Mouse (Mus musculus): Measurements from ENCODE around the gene Stx5a.

Gene Stx5a

DNA sequence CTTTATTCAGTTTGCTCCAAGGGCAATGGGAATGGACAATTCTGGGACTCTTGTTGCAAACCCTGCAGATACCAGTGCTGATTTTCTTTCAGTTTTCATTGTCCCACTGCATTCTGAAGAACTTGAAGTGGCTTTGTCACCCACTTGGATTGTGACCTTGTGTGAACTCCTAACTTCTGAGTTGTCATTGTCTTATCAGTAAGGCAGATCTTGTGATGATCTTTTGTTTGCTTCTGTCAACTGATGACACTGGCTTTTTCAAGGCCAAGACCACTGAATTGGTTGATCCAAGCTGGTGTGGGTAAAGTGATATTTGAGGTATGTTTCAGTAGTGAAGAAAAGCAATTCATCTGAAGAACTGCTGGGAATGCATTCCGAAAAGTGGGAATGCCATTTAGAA is 4.2 kb downstream of the Stx5a start:
- DNase-seq (ENCODE audit: low read depth): no peak

DNA sequence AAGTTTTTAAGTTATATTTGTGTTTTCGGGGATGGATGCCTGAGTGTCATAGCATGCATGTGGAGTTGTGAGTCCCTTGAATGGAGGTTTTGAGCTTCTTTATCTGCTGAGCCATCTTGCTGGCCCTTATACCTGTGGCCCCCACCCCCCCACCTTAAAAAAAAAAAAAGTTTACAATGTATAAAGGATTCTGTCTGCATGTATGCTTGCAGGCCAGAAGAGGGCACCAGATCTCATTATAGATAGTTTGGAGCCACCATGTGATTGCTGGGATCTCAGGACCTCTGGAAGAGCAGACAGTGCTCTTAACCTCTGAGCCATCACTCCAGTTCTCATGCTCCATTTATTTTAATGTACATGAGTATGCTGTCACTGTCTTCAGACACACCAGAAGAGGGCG is 6.2 kb downstream of the Stx5a start:
- DNase-seq (ENCODE audit: low read depth): no peak

DNA sequence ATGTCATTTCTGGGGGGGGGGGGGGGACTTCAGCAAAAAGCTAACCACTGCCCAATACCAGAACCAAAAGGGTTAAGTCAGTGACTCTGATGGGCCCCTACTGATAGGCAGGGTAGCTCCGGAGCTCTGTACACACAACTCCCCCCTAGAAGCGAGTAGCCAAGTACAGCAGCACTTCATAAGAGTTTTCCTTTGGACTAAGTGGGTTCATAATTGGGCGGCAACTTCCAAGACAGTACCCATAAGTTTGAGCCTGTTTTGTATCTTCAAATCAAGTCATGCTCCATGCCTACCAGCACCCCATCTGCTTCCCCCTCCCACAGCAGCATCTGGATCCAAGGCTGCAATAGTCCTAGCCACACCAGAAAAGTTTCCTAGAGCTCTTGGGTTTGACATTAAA is 14.4 kb downstream of the Stx5a start:
- no peak for DNase-seq (ENCODE audit: low read depth)

DNA sequence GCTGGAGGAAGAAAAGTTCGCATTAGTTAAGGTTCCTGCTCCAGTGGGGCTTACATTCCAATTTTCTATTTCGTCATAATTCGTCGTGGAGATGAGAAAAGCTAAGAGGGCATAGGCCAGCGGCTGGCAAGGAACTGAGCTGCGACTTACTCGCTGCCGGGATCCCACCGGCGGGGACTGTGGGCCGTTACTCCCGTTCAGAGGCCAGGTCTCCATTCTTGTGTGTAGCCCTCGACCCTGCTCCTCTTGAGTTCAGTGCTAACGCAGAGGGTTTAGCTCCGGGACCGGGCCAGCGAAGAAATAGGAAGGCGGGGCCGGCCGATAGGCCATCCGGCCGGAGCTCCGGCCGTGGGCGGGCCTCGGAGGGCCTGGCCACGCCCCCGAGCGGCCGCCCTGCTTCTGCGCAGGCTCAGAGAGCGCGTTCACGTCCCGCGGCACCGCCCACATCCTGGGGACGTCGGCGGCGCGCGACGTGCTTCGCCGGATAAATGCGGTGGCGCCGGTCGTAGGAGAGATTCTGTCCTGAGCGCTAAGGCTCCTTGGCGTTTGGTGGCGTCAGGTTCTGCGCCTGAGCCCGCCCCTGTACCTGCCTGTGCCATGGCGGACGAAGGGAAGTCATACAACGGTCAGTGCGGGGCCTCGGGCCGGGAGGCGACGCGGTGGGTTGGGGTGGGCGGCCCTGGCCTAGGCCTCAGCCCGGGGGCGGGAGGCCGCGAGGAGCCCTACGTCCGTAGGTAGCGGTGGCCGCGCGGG is 15.6 kb downstream of the Stx5a start, which contains the start of gene Nxf1:
Gene Nxf1 (plus strand): TSS at position 439 of the 753 bp plus-strand sequence.
- DNase-seq (ENCODE audit: low read depth): peak; percentile 95

DNA sequence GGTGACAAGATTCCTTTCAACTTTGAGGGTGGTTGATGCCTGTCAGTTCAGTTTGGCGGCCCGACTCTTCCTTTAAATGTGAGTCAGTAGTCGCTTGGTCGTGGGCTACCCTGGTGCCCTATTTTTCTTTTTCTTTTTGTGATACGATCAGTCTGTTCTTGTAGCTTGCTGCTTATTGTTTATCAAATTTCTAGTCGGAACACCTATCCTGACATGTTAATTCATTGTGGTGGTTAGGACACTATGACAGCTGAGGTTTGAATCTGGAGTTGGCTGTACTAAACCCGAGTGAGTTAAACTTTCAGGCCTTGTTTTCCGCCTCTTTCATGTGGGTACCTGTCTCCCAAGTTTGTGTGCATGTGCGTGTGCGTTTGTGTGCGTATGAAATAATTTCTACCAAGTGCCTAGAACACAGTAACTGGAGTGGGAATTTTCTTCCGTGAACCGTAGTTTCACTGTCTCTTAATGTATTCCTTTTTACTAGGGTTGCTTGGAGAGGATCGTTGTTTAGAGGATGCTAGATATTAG is 16.3 kb downstream of the Stx5a start:
- DNase-seq (ENCODE audit: low read depth): peak; percentile 76

DNA sequence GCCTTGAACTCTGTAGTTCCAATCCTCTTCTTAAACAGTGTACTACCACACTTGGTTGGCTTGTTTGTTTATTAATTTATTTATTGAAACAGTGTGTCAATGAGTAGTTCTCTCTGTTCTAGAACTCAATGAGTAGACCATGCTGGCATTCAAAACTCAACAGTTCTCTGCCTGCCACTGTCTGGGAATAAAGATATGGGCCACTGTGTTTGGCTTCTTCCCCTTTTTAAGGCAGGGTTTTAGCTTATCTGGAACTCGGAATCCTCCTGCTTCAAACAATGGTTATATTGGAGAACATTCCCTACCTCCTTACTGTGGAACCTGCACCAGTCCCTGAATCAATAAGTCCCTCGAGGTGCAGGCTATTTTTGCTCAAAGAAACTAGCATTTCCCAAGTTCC is 17.7 kb downstream of the Stx5a start:
- no peak for DNase-seq (ENCODE audit: low read depth)

DNA sequence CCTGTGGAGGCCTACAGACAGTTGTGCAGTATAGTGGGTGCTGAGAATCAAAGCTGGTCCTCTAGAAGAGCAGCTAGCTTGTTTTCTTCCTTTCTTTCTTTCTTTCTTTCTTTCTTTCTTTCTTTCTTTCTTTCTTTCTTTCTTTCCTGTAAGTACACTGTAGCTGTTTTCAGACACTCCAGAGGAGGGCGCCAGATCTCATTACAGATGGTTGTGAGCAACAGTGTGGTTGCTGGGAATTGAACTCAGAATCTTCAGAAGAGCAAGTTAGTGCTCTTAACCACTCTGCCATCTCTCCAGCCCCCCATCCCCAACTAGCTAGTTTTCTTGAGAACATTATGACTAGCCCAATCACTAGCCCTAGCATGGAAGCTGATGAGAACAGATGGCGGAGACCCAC is 19.5 kb downstream of the Stx5a start:
- DNase-seq (ENCODE audit: low read depth): no peak

DNA sequence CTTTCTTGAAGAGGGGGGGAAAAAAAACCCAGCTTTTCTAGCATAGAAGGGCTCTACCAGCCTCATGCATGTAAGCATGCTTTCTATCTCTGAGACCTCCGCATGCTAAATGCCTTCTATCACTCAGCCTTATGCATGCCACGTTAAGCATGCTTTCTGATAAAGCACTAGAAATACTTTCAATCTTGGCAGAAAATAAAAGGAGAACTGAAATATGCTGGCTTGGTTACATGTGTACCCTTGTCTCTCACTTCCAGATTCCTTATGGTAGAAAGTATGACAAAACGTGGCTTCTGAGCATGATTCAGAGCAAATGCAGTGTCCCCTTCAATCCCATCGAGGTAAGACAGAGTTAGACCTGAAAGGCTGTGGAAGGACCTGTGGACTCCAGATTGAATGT is 22.1 kb downstream of the Stx5a start:
- no peak for DNase-seq (ENCODE audit: low read depth)

DNA sequence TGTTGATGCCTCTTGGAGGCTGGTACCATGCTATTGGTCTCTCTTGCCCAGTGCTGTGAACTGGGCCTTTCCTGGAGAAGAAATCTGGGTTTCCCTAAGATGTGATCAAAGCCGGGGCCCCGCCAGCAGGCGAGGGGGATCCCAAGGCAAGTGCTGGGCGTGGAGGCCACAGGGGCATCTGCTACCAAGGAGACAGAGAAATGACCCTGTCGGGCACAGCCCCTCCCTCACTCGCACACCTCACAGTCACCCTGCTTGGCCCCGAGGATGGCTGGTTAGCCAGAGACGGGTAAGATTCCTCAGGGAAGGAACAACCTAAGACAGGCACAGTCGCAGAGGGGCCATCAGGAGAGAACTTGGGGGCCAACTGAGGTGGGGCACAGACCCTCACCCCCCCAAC is 24.3 kb downstream of the Stx5a start:
- DNase-seq (ENCODE audit: low read depth): no peak

DNA sequence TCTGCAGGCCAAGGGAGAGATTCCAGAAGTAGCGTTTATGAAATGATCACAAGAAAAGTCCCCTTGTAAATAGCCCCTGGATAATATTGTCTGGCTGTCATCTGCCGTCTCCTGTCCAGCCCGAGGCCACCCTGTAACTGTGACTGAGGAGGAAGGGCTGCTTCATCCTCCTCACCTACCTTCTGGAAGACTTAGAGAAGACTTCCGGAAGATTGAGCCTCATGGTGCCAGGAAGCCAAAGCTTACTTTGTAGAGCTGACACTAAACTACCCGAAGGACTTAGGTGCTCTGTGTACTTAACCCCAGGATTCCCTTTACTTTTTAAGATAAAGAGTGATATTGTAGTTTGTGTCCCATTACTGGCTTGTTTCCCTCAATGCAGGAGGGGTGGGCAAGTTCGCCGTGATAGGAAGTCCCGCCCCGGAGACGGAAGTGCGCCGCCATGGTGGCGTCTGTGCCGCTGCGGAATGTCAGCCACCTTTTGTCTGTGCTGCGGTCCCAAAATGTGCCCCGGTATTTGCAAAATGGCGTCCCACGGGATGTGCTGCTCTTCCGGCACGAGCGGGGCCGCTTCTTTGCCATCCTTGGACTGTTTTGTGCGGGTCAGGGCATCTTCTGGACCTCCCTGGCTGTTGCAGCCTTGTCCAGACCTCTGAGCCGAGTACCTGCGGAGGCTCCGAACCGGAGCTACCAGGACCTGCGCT is 29.5 kb downstream of the Stx5a start, which contains the start of gene Tmem223:
Gene Tmem223 (plus strand): TSS at position 430 of the 704 bp plus-strand sequence.
- peak; percentile 89 for DNase-seq (ENCODE audit: low read depth)

DNA sequence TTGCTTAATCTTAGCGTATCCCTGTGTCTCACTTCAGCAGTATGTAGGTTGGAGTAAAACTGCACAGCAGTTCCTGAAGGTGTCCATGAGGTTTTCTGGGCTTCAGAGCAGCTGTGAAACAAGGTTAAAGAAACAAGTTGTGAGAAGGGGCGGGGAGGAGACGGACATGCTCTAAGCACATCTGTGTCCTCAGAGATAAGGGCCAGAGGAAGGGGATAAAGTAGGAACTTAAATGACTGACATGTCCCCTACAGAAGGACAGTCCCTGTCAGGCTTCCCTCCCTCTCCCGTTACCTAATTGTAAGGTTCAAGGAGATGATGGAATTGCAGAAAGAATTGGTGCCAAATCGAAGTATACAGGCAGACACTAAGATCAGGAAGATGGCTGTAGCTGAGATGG is 31.8 kb downstream of the Stx5a start:
- DNase-seq (ENCODE audit: low read depth): no peak

DNA sequence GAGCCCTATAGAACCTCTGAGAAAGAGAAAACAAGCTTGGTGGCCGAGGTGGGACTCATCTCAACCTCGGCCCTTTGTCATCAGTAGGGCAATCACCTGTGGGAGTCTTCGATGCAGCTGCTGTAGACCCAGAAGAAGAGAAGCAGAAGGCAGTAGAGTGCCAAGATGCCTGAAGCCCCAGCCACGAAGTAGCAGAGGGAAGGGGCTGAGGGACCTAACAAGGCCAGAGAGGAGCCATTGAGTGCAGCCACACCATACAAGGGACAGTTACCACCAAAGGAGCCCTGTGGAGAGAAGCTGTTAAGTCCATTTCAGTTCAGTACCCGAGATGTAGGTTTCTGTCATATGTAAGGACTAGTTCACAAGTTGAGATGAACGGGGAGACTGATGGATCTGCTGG is 32.2 kb downstream of the Stx5a start:
- DNase-seq (ENCODE audit: low read depth): no peak

DNA sequence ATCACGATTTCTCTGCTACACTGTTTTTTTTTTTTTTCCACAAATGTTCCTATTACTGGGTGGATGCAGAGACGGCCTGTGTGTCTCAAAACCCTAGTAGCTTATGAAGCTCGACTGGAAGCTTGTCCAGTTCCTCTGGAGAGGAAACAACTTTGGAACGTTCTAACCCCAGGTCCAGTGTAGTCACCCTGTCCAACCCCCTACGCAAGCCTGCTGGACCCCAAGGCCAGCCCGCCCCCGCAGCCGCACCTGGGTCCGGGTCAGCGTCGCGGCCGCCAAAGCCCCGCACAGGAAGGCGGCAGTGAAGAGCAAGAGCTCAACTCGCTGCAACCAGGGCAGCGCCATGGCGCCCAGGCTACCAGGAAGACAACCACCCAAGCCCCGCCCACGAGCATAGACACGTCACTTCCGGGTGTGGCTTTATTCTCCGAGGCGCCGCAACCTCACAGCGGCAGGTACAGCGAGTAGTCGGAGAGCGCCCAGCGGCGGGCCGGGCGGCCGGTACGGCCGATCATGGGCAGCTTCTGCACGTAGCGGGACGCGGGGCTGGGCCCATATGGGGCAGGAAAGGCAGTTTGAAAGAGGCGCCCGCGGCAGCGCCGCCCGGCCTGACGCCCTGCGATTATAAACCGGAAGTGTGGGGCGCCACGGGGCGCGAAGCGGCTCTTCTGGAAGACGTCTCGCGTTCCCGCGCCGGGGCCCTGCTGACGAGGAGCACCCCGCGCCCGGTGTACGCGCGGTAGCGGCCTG is 33.0 kb downstream of the Stx5a start, which contains the start of gene Tmem179b:
Gene Tmem179b (minus strand): TSS at position 382 of the 750 bp plus-strand sequence.
- DNase-seq (ENCODE audit: low read depth): peak; percentile 98

DNA sequence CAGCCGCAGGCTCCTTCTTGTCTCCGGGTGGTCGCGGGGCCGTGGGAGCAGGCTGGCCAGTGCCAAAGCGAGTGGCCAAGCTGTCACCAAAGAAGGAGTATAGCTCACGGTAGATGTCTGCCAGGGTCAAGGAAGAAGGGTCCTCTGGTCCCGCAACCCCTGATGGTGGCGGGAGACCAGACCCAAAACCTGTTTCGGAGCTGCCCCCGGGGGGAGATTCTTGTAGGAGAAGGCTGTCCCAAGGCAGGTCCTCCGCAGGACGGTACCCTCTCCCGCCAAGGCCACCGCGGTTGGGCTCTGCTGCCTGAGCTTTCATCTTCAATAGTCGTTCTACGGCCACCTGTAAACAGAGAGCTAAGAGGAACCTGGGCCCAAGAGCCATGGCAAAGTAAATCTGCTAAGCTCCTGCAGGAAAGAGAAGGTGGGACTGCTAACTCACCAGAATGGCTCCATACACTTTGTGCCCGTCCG is 33.8 kb downstream of the Stx5a start:
- DNase-seq (ENCODE audit: low read depth): no peak

DNA sequence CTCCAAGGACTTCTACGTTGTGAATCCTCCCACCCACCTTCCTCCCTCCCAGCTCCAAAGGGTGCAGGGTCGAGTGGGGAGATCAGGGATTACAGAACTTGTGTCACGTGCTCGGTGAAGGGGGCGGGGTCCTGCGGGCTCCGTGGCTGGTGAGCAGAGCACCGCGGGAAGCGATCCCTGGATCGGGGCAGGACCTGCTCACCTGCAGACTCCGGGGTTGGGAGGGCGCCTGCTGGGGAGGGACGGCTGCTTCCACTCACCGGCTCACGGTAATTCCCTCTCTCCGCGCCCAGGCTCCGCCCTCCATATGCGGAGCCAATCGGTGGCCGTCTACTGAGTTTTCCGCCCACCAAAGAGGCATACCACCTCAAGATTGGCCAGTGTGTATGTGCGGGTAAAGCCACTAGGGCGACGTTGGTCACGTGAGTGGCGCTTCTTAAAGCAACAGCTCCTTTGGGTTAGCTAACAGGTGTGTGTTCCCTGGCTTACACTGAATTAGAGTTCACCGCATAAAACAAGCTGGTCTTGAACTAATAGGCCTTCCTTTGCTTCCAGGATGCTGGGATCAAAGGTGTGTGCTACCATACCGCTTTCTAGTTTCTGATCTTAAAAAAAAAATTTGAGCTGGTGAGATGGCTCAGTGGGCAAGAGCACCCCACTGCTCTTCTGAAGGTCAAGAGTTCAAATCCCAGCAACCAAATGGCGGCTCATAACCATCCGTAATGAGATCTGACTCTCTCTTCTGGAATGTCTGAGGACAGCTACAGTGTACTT is 45.0 kb downstream of the Stx5a start, which contains the start of gene Taf6l:
Gene Taf6l (minus strand): TSS at position 410 of the 774 bp plus-strand sequence.
- peak; percentile 96 for DNase-seq (ENCODE audit: low read depth)

DNA sequence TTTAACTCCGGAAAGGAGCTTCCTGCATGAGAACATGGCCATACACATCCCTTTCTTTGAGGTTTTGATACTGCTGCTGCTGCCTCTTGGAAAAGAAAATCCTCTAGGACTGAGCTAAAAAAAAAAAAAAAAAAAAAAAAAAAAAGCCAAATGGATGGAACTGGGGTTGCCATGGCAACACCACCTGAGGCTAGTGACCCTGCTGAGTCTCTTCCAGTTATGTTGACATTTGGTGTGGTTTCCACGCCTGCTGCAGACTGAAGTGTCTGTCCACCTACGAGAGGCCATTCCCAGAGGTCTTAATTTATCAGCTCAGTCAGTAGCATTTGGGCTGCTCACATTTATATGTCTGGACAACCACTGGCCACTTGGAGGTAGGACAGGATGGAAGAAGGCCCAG is 47.3 kb downstream of the Stx5a start:
- no peak for DNase-seq (ENCODE audit: low read depth)

DNA sequence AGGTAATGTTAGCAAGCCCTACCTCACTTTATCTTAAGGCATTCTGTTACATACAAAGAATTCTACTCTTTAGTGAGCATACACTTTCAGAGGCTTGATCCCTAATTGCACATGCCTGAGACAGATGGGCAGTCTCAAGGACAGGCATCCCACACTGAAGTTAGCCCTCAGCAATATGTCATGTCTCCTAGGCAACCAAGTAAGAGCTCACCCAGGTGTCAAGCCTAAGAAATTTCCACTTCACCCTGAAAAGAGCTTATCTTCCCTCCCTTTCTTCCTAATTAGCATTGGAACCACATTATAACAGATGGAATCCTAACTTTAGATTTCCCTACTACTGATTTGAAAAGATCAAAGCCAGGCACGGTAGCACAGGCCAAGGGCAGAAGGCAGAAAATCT is 48.0 kb downstream of the Stx5a start:
- DNase-seq (ENCODE audit: low read depth): no peak

DNA sequence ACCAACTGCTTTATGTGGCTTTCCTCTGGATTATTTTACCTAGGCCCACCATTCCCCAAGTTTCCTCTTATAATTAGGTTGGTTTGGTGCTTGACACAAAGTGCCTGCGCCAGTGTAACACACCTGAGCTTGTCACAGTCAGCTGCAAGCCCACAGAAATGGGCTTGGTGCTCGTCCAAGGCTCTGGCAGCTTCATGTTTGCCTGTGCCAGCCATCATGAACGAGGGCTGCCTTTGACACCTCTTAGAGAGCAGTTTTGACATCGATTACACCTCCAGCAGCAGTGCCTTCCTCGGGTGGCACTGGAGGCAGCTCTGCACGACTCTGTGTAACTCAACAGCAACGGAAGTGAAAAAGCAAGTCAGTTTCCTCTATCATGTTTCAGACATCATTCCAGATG is 49.0 kb downstream of the Stx5a start:
- no peak for DNase-seq (ENCODE audit: low read depth)

DNA sequence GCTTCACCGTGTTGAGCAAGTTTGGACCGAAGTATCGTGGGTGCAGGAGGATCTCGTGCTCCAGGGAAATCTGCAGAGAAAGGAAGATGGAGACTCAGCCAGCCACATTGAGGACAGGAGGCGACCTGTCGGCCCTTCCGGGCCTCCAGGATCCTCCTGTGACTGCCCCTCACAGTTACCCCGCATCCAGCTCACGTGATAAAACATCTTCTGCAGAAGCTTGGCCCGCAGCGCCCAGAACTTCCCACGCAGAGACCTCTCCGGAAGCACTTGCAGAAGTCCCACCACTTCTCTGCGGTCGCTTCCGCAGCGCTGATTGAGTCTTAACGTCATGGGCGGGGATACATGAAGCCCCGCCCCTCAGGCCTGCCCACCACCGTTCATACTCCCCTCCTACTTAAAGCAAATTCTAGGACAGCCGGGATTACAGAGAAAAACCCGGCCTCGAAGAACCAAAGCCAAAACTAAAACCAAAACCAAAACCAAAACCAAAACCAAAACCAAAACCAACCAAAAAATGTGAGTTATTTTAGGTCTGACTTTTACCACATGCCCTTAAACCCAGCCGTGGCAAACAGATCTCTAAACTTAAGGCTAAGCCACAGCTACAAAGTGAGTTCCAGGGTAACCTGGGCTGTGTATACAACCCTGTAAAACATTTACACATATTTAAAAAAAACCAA is 57.2 kb downstream of the Stx5a start, which contains the start of gene Polr2g:
Gene Polr2g (minus strand): TSS at position 314 of the 683 bp plus-strand sequence.
- peak; percentile 92 for DNase-seq (ENCODE audit: low read depth)

DNA sequence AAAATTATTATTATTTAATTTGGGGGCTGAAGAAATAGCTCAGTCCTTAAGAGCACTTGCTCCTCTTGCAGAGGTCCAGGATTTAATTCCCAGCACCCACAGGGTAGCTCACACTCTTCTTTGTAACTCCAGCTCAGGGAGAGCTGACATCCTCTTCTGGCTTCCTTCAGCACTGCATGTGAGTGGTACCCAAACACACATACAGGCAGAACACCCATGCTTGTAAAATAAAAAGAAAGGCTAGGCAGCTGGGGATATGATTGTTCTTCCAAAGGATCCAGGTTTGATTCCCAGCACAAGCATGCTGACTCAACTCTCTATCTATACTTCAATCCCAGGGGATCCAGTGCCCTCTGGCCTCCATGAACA is 57.7 kb downstream of the Stx5a start:
- DNase-seq (ENCODE audit: low read depth): peak; percentile 40

Measured in naive thymus-derived CD4-positive, alpha-beta T cell, adult 2 months (primary cell).